Mouse (Mus musculus): Measurements from ENCODE around the gene Gm10142. TPM values are rescaled to one million over a fixed set of nuclear protein-coding genes. Genes with fewer than 3 reads are reported as not detected.
A peak's percentile ranks its signal among the peaks of the same experiment; 100 is the strongest.
"Not testable (repeated sequence)": the region's sequence is repeated elsewhere in the genome, so short reads cannot be mapped to it uniquely, and the experiment has no call there.

The Gm10142 gene
- polyA plus RNA-seq, 1 experiment from 2014 or later: not detected

DNA sequence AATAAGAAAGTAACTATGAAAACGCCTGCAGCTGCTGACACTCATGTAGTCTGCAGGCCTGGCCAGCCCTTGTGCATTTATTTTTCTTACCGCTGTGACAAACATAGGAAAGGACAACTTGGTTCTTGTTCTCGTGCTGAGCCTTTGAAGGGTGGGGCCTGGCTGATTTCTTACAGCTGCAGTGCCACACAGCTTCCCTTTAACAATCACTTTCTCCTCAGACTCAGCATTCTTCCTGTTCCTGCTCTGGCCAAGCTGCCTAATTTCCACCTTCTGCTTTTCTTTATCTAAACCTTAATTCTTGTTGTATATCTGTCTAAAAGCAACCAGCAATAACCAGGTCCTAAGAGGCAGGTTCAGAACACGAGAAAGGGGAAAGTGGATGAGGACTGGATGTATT lies 1.9 kb upstream of the Gm10142 start:
- 47% methylated on average over 4 of the region's 4 CpGs for WGBS
- no peak overlapping the region for H3K4me2 ChIP-seq
- H3K36me3 ChIP-seq (ENCODE audit: insufficient read depth): no peaks in the 10 kb centered on the region
- no peak overlapping the region for H3K27ac ChIP-seq (ENCODE audit: low read depth)
- ATAC-seq (ENCODE audit: insufficient read depth) (no peak), DNase-seq (no peak)
- no peak overlapping the region for H3K9ac ChIP-seq
- H3K27me3 ChIP-seq (ENCODE audit: insufficient read depth, low read length): no peaks in the 10 kb centered on the region
- no peak for TF ChIP-seq CTCF (IDR thresholded peaks at IDR 0.05; ENCODE audit: low read depth)
- H3K9me3 ChIP-seq (ENCODE audit: low read depth, low read length): no peaks in the 10 kb centered on the region
- H3K4me3 ChIP-seq (ENCODE audit: low read depth, low read length): no peak overlapping the region
- H3K4me1 ChIP-seq (ENCODE audit: insufficient read depth): no peaks in the 10 kb centered on the region

- not testable (repeated sequence) for ATAC-seq (ENCODE audit: insufficient read depth); H3K4me2 ChIP-seq; H3K9me3 ChIP-seq (ENCODE audit: low read depth, low read length); H3K4me3 ChIP-seq (ENCODE audit: low read depth, low read length); H3K4me1 ChIP-seq (ENCODE audit: insufficient read depth); H3K9ac ChIP-seq; H3K27me3 ChIP-seq (ENCODE audit: insufficient read depth, low read length); H3K36me3 ChIP-seq (ENCODE audit: insufficient read depth); DNase-seq; H3K27ac ChIP-seq (ENCODE audit: low read depth)
- WGBS: 87% methylated on average over 1 of the region's 1 CpGs
Observed at GRCm38 (mm10) chr10:77720299-77720698, 4.7 kb downstream of the Gm10142 start, which contains the start of gene Krtap12-1. Gene Krtap12-1, plus strand, starts transcription at chr10:77720599.

- ATAC-seq (ENCODE audit: insufficient read depth) (no peak), DNase-seq (no peak)
- 0 out of 2 replicates have a peak, but pooled peaks have one; percentile 2 for TF ChIP-seq CTCF (IDR thresholded peaks at IDR 0.05; ENCODE audit: low read depth)
- Histone ChIP-seq H3K9me3 (ENCODE audit: low read depth, low read length) (peaks cover 4% of the 10 kb centered on the region), H3K4me3 (ENCODE audit: low read depth, low read length) (no peak overlapping the region), H3K4me1 (ENCODE audit: insufficient read depth) (no peaks in the 10 kb centered on the region), H3K27ac (ENCODE audit: low read depth) (no peak overlapping the region), H3K36me3 (ENCODE audit: insufficient read depth) (no peaks in the 10 kb centered on the region), H3K4me2 (no peak overlapping the region), H3K27me3 (ENCODE audit: insufficient read depth, low read length) (no peaks in the 10 kb centered on the region), H3K9ac (no peak overlapping the region)
- 73% methylated on average over 8 of the region's 8 CpGs for WGBS
Observed at GRCm38 (mm10) chr10:77724855-77725254, 9.2 kb downstream of the Gm10142 start.

- H3K9me3 ChIP-seq (ENCODE audit: low read depth, low read length): no peaks in the 10 kb centered on the region
- ATAC-seq (ENCODE audit: insufficient read depth) (no peak), DNase-seq (no peak)
- no peak within 1 kb of the TSS for H3K27ac ChIP-seq (ENCODE audit: low read depth)
- no peaks in the 10 kb centered on the region for H3K27me3 ChIP-seq (ENCODE audit: insufficient read depth, low read length)
- no peak within 1 kb of the TSS for H3K4me3 ChIP-seq (ENCODE audit: low read depth, low read length)
- no peaks in the 10 kb centered on the region for H3K36me3 ChIP-seq (ENCODE audit: insufficient read depth)
- 21% methylated on average over 3 of the region's 3 CpGs for WGBS
- H3K4me1 ChIP-seq (ENCODE audit: insufficient read depth): no peaks in the 10 kb centered on the region
- no peak for TF ChIP-seq CTCF (IDR thresholded peaks at IDR 0.05; ENCODE audit: low read depth)
- no peak within 1 kb of the TSS for H3K4me2 ChIP-seq
- H3K9ac ChIP-seq: no peak within 1 kb of the TSS
Observed at GRCm38 (mm10) chr10:77726186-77726585, 10.6 kb downstream of the Gm10142 start, which contains the start of gene Gm10100. Gene Gm10100, plus strand, starts transcription at chr10:77726486.

DNA sequence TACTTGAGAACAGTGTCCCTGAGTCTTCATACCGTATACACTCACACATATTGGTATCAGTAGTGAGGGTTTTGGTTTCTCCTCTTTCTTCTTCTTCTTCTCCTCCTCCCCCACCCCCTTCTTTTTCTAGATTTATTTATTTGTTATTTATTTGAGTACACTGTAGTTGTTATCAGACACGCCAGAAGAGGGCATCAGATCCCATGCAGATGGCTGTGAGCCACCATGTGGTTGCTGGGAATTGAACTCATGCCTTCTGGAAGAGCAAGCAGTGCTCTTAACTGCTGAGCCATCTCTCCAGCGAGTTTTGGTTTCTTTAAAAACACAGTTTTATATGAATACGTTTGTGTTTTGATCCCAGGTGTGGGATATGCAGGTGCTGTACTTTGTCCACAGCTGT lies 12.7 kb downstream of the Gm10142 start:
- H3K27me3 ChIP-seq (ENCODE audit: insufficient read depth, low read length): no peaks in the 10 kb centered on the region
- H3K4me3 ChIP-seq (ENCODE audit: low read depth, low read length): no peak overlapping the region
- no peak for TF ChIP-seq CTCF (IDR thresholded peaks at IDR 0.05; ENCODE audit: low read depth)
- H3K27ac ChIP-seq (ENCODE audit: low read depth): no peak overlapping the region
- H3K36me3 ChIP-seq (ENCODE audit: insufficient read depth): no peaks in the 10 kb centered on the region
- peak; percentile 2 for DNase-seq
- no peak for ATAC-seq (ENCODE audit: insufficient read depth)
- no peak overlapping the region for H3K4me2 ChIP-seq
- no peaks in the 10 kb centered on the region for H3K9me3 ChIP-seq (ENCODE audit: low read depth, low read length)
- H3K4me1 ChIP-seq (ENCODE audit: insufficient read depth): no peaks in the 10 kb centered on the region
- H3K9ac ChIP-seq: no peak overlapping the region
- WGBS: 57% methylated on average over 4 of the region's 4 CpGs

DNA sequence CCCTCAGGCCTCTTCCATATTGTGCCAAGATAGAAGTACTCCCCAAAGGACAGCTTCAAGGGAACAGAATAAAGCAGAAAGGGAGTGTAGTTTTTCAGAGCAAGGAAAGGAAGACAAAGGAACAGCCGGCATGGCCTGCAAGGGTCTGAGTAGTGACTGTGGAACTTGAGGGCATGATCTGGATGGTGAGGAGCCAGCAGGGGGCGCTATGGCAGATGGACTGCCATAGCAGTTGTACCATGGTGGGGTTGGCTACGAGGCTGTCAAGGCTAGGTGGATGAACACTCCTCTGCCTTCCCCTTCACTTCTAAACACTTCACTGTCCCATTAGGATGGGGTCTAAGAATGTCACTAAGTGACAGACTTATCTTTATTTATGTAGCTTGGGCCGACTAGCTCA lies 13.6 kb downstream of the Gm10142 start:
- no peaks in the 10 kb centered on the region for H3K4me1 ChIP-seq (ENCODE audit: insufficient read depth)
- no peaks in the 10 kb centered on the region for H3K36me3 ChIP-seq (ENCODE audit: insufficient read depth)
- no peaks in the 10 kb centered on the region for H3K27me3 ChIP-seq (ENCODE audit: insufficient read depth, low read length)
- no peak overlapping the region for H3K27ac ChIP-seq (ENCODE audit: low read depth)
- no peak overlapping the region for H3K4me2 ChIP-seq
- ATAC-seq (ENCODE audit: insufficient read depth) (no peak), DNase-seq (peak; percentile 17)
- no peak overlapping the region for H3K9ac ChIP-seq
- 46% methylated on average over 4 of the region's 4 CpGs for WGBS
- peak; percentile 48 for TF ChIP-seq CTCF (IDR thresholded peaks at IDR 0.05; ENCODE audit: low read depth)
- H3K4me3 ChIP-seq (ENCODE audit: low read depth, low read length): no peak overlapping the region
- no peaks in the 10 kb centered on the region for H3K9me3 ChIP-seq (ENCODE audit: low read depth, low read length)

DNA sequence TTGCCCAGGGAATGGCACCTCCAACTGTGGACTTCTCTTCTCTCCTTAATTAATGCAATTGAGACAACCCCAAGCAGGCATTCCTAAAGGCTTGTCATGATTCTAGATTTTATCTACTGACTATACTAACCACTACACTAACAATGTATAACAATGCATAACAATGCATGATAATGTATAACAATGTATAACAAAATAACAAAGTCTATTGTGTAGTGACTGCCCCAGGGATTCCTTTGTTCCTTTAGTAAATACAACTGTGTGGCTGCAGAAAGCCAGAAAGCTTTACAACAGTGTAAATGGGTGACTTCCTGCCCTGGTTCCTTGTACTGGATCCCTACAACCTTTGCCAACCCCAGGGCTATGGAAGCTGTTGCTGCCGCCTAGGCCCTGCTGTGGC lies 20.3 kb downstream of the Gm10142 start:
- H3K4me3 ChIP-seq (ENCODE audit: low read depth, low read length): no peak overlapping the region
- H3K9me3 ChIP-seq (ENCODE audit: low read depth, low read length): 0 out of 2 replicates have a peak, but pooled peaks cover 5% of the 10 kb centered on the region
- no peak for DNase-seq
- H3K4me2 ChIP-seq: no peak overlapping the region
- no peaks in the 10 kb centered on the region for H3K4me1 ChIP-seq (ENCODE audit: insufficient read depth)
- TF ChIP-seq CTCF (IDR thresholded peaks at IDR 0.05; ENCODE audit: low read depth): no peak
- no peak for ATAC-seq (ENCODE audit: insufficient read depth)
- H3K27me3 ChIP-seq (ENCODE audit: insufficient read depth, low read length): no peaks in the 10 kb centered on the region
- no peak overlapping the region for H3K9ac ChIP-seq
- no peak overlapping the region for H3K27ac ChIP-seq (ENCODE audit: low read depth)
- WGBS: 87% methylated on average over 1 of the region's 1 CpGs
- no peaks in the 10 kb centered on the region for H3K36me3 ChIP-seq (ENCODE audit: insufficient read depth)

GRCm38 (mm10) chr10:77738929-77739328 lies 23.3 kb downstream of the Gm10142 start:
- DNase-seq (no peak), ATAC-seq (ENCODE audit: insufficient read depth) (no peak)
- H3K36me3 ChIP-seq (ENCODE audit: insufficient read depth): no peaks in the 10 kb centered on the region
- no peaks in the 10 kb centered on the region for H3K27me3 ChIP-seq (ENCODE audit: insufficient read depth, low read length)
- no peak overlapping the region for H3K9ac ChIP-seq
- H3K27ac ChIP-seq (ENCODE audit: low read depth): no peak overlapping the region
- TF ChIP-seq CTCF (IDR thresholded peaks at IDR 0.05; ENCODE audit: low read depth): no peak
- H3K9me3 ChIP-seq (ENCODE audit: low read depth, low read length): 0 out of 2 replicates have a peak, but pooled peaks cover 5% of the 10 kb centered on the region
- WGBS: 76% methylated on average over 4 of the region's 4 CpGs
- no peaks in the 10 kb centered on the region for H3K4me1 ChIP-seq (ENCODE audit: insufficient read depth)
- H3K4me2 ChIP-seq: no peak overlapping the region
- H3K4me3 ChIP-seq (ENCODE audit: low read depth, low read length): no peak overlapping the region

DNA sequence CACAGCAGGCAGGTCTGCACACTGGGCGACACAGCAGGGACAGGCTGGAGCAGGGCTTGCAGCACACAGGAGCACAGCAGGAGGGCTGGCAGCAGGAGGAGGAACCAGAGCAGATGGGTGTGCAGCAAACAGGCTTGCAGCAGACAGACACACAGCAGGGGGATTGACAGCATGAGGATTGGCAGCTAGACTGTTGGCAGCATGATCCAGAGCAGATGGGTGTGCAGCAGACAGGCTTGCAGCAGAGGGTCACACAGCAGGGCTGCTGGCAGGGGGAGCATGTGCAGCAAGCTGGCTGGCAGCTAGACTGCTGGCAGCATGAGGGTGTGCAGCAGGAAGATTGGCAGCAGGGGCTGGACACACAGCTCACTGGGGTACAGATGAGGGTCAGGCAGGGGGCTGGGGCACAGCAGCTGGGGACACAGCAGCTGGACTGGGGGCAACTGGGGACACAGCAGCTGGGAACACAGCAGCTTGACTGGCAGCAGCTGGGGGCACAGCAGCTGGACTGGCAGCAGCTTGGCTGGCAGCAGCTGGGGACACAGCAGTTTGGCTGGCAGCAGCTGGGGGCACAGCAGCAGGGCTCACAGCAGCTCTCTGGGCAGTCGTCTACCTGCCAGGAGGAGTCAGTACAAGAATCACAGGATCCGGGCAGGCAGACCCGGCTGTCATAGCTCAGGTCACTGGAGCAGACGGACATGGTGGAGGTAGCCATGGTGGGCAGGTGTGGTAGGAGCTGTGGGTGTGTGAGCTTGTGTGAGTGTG lies 26.5 kb downstream of the Gm10142 start, which contains the start of gene Gm18596:
Gene Gm18596 (minus strand): TSS at position 715 of the 765 bp plus-strand sequence.
- ATAC-seq (ENCODE audit: insufficient read depth); H3K4me2 ChIP-seq; H3K4me1 ChIP-seq (ENCODE audit: insufficient read depth); H3K4me3 ChIP-seq (ENCODE audit: low read depth, low read length); H3K27me3 ChIP-seq (ENCODE audit: insufficient read depth, low read length); DNase-seq; H3K9ac ChIP-seq; H3K36me3 ChIP-seq (ENCODE audit: insufficient read depth); H3K9me3 ChIP-seq (ENCODE audit: low read depth, low read length); H3K27ac ChIP-seq (ENCODE audit: low read depth): not testable (repeated sequence)
- 56% methylated on average over 5 of the region's 5 CpGs for whole genome bisulfite sequencing

DNA sequence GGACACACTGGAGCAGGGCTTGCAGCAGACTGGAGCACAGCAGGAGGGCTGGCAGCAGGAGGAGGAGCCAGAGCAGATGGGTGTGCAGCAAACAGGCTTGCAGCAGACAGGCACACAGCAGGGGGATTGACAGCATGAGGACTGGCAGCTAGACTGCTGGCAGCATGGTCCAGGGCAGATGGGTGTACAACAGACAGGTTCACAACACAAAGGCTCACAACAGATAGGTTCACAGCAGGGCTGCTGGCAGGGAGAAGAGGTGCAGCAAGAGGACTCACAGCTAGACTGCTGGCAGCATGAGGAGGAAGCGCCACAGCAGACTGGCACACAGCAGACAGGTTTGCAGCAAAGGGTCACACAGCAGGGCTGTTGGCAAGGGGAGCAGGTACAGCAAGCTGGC lies 35.1 kb downstream of the Gm10142 start:
- not testable (repeated sequence) for ATAC-seq (ENCODE audit: insufficient read depth); H3K36me3 ChIP-seq (ENCODE audit: insufficient read depth); H3K9me3 ChIP-seq (ENCODE audit: low read depth, low read length); DNase-seq; H3K4me1 ChIP-seq (ENCODE audit: insufficient read depth); H3K27me3 ChIP-seq (ENCODE audit: insufficient read depth, low read length); H3K9ac ChIP-seq; H3K27ac ChIP-seq (ENCODE audit: low read depth); H3K4me2 ChIP-seq; H3K4me3 ChIP-seq (ENCODE audit: low read depth, low read length)
- 75% methylated on average over 1 of the region's 1 CpGs for WGBS

Measured in lung, embryonic 14.5 days (tissue).